Mouse (Mus musculus) megakaryocyte, embryonic 14.5 days (primary cell): ENCODE data around the gene Chmp3.

Experiments used
- FLI1 ChIP-seq: IDR thresholded peaks from 2 replicates; pipeline ENCODE4 v1.6.1; 2012; ENCODE audit warnings: low read length, inconsistent platforms, mixed read lengths
- GATA1 ChIP-seq: IDR thresholded peaks from 3 replicates; pipeline ENCODE4 v1.6.1; 2012; ENCODE audit warnings: mixed read lengths, low read length, inconsistent platforms, borderline replicate concordance

GRCm38 (mm10) chr6:71525556-71525955, 18.0 kb upstream of the Chmp3 start:
- TF ChIP-seq GATA1: no peak
- no peak for TF ChIP-seq FLI1
